Mouse (Mus musculus) adipocyte (in vitro differentiated cells): ENCODE results near the gene Gdpd5.

ENCODE experiments used
- DNase-seq: peaks from one replicate; pipeline ENCODE4 v3.0.0-alpha.2; 2016; ENCODE audit warnings: low spot score

The Gdpd5 gene

DNA sequence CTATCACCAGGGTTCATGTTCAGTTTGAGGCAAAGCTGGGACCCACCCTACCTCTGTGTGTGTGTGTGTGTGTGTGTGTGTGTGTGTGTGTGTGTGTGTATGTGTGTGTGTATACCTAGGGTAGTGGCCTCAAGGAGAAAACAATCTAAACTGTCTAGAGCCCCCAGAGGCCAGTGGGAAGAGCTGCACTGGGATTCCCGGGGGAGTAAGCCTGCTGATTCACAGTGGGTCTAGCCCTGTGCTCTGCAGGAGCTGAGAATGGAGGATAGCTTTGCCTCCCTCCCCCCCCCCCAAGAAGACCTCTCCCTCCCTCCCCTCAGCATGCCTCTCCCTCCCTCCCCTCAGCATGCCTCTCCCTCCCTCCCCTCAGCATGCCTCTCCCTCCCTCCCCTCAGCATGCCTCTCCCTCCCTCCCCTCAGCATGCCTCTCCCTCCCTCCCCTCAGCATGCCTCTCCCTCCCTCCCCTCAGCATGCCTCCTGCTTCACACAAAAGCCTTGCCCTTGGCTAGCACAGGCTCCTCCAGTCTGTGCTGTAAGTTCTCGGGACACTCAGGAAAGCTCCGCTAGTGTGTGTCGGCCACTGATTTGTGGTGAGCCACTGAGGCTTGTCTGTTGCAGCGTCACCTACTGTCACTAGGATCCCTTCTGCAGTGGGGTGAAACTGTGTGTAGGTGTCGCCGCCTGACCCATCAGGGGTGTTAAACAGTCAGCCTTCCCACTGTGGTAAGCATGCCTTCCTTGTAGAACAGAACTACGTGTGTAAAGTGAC, 24.4 kb downstream of the Gdpd5 start:
- DNase-seq = no peak

DNA sequence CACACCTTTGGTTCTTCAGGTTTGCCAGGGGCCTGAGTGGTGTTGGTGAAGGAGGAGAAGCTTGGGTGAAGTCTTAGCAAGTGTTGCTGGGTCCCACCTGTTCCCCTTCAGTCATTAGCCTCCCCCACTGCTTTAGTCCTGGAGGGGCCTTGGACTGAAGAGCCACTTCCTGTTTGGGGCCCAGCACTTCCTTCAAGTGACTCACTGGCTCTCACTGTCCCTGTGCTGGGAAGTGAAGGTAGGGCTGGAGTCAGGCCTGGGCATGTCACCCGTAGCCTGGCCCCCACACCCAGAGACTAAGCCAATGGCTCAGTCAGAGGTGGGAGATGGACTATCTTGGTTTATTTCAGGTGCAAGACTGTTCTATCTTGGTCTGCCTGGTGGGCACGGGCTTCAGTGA, 26.4 kb downstream of the Gdpd5 start:
- DNase-seq = no peak

DNA sequence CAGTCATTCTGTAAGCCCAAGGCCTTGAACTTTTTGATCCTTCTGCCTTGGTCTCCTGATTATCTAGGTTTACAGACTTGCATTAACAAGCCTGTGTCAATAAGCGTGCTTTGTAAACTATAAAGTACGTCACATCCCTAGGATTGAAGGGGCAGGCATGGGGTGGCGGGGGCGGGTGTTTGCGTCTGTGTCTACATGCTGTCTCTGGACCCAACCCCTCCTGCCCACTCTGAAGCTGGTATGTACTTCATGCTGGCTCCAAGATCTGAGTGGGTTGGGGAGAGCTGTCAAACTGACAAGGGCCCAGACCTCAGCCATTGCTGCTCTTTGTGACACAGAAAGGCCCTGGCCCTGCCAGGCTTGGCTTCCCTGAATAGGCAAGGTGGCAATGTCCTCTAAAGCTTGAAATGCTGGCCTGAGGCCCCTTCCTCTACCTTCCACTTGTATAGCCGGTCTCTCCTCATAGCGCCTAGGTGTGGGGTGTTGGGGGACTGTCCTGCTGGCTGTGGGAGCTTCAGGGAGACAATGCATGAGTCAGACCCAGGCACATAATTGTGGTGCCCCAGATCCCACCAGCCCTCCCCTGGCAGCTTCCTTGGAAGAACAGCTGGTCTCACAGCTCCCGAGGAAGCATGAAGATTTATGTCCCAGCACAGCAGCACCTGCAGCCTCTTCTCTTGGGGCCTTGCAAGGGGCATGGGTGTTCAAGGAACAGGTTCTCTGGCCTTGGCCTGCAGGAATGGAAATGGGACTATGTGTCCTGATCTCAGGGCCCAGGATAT, 28.4 kb downstream of the Gdpd5 start:
- no peak for DNase-seq

DNA sequence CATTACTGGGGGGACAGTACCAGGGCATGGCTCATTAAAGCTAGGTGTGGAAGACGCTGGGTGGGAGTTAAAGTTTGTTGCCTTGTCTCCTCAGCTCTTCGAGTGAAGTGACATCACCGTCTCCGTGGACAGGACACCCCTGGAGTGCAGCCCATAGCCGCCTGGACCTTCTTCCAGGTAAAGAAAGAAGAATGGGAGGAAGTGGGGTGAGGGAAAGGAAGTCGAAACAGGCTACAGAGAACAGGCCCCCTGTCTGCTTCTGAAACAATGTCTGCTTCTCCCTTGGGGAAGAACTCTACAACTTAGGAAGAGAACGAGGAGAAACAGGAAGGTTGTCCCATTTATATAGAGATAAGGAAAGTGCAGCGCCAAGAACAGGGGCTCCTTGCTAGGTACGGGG, 29.1 kb downstream of the Gdpd5 start:
- no peak for DNase-seq

DNA sequence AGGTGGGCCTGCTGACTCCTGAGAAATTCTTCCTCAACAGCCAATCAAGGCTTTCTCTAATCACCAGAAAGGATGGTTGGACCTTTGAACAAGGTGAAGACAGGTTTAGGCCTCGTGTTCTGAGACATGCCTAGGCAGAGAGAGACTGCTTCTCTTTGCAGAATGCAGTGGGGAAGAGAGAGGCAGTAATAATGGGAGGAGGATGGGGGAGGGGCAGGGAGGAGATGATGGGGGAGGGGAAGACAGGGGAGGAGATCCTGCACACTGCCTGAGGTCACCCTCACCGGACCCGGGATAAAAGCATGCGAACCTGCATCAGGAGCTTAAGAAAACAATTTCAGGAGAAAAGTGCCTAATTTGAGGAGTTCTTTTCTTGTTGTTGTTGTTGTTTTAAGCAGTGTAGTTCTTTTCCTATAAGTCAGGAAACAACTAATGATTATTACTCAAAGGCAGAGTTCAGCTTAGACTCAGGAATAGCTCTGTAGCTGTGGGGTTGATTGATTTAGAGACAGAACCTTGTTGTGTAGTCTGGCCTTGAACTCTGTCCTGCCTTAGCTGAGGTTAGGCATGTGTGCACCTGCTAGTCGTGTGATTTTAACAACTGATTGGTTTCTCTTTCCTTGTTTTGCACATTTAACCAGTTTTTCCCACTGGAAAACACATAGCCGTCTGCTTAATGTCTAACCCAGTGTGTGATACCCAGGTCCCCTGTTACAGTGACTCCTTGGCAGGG, 30.0 kb downstream of the Gdpd5 start:
- no peak for DNase-seq

DNA sequence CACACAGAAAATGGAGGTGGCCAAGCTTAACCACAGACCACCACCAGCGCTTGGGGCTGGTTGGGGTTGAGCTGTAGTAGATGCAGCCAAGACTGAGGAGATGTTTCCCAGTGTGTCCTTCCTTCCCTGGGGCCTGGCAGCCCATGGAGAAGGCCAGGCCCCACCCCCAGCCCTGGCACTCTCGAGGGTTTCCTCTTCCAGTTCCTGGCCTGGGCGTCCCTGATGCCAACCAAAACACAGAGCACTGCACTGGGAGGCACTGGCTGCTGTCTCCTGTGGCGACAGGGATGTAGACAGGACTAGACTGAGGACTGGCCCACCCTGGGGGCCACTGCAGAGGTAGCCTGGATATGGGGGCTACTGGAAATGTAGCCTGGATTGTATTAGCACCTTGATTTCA, 33.8 kb downstream of the Gdpd5 start:
- peak; percentile 64 for DNase-seq

DNA sequence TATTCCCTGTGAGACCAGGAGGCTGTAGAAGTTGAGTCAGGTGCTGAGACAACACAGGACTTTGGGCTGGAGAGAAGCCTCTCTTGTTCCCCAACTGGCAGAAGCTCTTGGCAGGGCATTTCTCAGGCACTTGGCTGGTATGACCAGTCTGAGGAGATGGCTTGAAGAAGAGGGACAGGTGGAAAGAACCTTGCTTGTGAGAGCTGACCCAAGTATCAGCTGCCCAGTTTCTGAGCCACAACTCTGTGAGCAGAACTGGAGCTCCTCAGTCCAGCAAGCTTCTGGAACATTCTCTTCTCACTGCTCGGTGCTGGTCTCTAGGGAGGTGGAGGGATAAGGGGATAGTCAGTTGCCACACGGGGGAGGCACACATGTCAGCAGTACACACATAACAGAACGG, 38.1 kb downstream of the Gdpd5 start:
- no peak for DNase-seq

DNA sequence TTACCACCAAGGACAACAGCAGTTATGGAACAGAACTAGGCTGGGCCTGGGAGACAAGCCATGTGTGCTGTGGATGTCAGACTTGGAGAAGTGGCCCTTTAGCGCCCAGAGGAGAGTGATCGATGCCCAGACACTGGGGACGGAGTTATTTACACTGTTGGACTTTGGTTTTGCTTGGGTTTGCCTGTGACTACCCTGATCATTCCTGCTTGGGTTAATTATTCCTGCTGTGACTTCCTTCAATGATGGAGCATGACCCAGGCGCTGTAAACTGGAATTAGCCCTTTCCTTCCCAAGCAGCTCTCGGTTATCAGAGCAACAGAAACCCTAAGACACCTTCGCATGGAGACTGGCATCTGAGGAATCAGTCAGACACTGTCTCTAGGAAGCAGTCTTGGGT, 39.8 kb downstream of the Gdpd5 start:
- no peak for DNase-seq

DNA sequence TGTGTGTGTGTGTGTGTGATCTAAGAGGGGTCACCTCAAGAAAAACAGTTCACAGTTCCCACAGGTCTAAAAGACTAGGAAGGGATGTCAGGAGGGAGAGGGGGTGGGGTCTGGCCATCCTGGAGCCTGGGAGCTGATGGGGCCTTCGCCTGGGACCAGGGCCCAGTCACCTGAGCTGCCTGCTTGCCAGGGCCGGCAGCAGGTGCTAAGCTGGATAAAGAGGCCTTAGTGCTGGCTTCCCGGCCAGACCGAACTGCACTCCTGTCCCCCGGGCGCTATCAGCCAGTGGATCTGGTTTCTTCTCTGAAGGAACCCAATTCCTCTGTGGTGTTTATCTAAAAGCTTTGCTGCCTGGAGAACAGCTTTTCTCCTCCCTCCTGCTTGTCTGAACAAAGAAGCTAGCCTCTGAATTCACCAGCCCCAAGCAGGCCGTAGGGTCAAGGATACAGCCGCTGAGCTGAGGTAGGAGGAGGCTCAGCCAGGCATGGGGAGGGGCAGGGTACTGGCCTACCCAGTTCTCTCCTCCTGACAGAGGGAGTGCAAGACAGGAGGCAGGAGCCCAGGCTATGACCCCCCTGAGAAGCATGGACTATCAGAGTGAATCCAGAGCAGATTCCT, 43.4 kb downstream of the Gdpd5 start:
- no peak for DNase-seq

DNA sequence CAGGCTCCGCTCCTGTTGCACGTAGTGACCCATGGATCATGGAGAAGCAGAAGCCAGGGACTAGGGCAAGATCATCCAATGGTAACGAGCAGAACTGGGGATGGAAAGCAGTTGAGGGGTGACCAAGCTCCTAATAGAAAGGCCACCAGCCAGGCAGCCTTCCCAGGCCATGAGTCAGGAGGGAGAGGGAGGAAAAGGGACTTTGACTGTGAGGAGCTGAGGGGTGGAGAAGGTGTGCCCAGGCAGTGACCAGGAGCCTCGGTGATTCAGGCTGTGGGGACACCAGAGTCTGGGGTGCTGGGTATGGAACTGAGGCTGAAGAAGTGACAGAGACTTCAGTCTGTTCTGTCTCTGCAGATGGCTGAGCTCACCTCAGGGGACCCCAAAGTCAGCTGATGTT, 44.5 kb downstream of the Gdpd5 start:
- no peak for DNase-seq

DNA sequence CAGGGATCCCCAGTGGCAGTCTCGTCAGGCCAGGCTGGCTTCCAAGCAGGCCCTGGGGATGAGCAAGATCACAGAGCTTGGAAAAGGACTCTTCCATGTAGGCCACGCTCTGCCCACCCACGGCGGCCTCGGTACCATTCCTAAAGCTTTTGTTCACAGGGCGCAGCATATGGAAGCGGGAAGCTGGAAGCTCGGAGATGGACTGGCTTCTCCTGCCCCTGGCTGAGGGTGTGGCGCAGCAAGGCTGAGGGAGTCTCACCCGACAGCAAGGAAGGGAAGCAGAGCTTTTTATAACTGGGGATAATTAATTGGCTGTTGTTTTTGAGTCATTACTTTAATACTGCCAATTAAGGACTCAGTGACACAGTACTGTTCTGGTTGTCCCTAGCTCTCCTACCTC, 45.8 kb downstream of the Gdpd5 start:
- no peak for DNase-seq

DNA sequence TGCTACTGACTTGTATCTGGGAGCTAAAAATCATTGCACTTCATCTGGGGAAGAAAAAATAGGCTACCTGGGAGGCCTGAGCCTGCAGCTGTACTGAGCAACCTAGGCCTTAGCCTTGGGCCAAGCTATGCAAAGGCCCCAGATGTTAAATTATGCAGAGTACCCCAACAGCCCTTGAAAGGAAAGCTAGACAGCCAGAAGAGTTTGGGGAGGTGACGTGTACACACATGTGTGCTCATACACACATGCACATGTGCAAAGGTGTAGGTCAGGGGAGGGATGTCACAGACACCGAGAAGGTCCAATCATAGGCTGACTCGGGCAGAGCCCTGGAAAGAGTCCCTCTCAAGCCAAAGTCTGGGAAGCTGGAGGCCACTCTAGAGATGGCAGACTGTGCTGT, 46.8 kb downstream of the Gdpd5 start:
- no peak for DNase-seq

DNA sequence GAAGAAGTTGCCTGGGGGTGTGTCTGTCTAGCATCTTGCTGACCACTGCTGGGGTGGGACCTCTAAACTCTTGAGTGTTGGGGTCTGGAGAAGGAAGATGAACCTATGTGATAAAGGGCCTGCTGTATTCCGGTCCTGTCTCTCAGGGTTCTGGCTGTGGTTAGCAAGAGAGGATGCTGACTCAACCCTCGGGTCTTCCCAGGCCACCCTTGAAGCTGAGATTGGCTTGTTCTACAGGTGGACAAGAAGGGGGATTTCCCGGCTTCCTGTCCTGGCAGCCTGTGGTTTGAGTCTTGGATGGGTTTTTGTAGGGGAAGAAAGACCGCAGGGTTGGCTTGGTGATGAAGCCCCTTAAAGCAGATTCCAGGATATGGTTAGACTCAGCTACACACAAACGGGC, 47.6 kb downstream of the Gdpd5 start:
- DNase-seq = no peak

DNA sequence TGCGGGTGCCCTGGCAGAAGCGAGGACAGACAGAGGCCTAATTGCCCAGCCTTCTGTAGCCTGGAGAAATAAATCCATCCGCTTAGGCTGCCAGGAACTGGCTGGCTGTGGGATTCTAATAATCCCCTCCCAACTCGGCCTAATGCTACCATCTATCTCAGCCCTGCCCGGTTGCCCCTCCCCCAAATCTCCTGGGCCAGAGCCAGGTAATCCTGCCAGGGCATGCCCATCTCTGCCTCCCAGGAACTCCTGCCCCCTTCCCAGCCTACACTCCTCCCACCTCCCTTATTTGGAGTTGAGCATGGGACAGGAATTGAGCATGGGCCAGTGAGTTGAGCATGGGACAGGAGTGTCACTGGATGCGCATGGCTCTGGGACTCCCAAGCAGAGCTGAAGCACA, 48.6 kb downstream of the Gdpd5 start:
- no peak for DNase-seq

DNA sequence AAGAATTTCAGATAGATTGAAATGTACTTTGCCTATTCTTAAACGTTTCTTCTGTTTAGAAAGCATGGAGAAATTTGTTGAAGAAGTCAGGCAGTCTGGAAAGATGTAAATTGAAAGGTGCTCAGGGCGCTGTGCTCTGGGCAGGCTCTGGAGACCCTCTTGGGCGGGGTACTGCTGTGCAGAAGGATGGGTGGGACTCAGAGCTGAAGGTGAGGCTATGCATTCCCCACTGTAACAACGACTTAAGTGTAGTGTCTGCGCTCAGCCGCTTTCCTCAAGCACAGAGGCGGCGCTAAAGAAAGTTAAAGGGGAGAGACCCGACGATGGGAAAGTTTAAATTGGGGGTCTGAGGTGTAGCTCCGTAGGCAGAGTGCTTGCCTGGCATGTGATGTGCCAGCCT, 49.0 kb downstream of the Gdpd5 start:
- DNase-seq = no peak

DNA sequence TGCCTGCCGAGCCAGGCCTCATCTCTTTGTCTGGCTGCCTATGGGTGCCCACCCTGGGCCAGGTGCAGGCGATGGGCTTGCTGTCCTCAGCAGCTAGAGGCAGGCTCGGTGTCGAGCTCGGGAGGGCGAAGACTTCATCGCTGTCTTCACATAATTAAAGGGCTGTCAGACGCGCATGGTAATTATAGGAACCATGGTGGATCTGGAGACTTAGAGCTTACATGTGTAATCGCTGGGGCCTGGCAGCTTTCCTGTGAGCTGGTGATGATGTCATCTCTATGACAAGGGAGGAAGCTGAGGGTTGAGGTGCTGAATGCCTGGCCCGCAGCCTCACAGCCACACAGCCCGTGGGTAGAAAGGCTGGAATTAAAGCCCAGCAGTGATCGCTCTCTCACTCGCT, 51.0 kb downstream of the Gdpd5 start:
- no peak for DNase-seq

DNA sequence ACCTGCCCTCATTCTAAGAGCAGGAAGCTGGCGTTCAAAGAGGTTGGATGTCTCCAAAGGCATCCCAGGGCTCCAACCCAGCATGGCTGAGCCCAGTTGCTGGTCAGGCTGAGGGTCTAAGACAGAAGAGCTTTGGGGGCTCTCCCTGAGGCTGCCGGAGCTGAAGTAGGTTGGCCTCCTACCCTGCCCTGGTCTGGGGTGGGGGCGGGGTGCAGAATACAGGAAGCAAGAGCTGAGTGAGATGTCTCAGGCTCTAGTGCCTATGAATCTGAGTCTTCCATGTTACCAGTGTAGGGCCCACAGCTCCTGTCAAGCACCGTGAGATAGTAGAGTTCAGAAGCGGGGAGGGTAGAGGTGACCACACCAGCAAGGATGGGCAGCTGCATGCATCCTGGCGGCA, 51.6 kb downstream of the Gdpd5 start:
- no peak for DNase-seq

DNA sequence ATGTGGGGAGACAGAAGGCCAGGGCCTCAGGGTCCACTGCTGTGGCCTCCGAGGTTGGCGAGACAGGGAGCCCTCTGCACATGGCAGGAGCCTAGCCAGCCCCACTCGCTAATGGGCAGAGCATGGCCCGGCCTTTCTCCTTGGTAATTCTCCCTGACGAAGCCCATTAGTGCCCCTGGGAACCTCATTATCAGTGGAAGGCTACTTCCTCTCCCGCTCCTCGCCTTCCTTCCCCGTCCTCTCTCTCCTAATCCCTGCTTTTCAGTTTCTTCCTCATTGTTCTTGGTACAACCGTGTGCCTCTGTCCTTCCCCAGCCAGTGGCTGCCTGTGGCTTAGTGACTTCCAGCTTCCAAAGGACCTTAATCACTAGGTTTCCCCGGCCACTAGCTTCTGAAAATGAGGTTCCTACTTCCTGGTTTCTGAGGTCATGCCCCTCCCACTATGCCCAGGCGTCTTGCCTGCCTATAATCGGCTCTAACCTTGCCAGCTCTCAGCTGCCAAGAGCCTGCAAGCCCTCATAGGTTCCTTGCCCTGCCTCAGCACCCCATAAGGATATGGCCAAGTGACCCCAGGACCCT, 53.5 kb downstream of the Gdpd5 start:
- no peak for DNase-seq

DNA sequence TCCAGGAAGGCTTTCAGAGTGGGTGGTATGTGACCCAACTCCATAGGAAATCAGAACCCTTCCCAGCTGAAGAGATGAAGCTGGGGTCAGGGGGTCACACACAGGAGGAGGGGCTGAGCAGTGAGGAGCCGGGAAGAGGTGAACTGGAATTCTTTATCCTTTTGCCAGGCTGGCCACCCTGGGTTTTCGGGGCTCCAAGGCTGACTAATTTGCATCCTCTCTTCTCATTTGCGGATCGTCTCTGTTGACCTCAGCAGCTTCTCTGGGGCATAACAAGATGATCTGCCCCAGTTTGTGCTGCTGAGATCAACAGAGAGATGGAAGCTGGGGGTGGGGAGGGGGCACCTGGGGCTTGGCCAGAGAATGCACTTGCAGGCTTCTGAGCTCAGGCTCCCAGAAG, 55.3 kb downstream of the Gdpd5 start:
- no peak for DNase-seq

DNA sequence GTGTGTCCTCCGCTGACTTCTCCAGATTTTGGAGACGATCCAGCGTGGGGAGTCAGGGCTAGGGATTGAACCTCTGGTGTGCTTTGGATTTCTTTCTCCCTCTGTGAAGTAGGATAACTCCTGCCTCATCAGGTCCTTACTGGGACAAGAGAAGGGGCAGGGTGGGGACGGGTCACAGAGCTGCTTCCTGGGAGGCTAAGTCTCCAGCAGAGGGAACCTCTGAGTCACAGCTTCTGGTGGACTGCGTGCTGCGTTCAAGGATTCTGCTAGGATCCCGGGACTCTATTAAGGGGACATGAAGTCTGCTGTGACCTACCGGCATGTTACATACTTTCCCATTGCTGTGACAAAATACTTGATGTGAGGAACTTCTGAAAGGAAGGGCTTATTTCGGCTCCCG, 57.7 kb downstream of the Gdpd5 start:
- no peak for DNase-seq

DNA sequence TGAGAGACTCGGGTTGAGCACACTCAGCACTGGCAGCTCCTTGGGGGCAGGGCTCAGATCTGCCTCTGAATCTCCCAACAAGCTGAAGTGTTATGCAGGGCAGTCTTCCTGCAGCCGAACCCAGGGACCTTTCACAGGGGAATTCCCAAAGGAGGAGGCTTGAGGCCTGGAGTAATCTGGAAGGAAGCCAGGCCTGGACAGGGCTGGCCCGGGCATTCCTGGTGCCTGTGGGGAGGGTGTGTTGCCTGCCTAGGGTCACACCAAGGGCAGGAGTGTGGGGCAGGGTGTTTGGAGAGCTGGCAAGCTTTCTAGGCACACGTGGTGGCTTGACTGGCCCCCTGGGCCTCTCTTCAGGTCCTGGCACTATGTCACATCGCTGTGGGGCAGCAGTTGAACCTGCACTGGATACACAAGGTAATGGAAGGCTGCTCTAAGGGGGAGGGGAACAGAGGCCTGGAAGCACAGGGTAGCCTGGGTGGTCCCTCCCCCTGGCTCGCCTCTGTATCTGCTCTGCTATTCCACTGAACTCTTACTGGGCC, 60.4 kb downstream of the Gdpd5 start:
- DNase-seq = peak; percentile 79

DNA sequence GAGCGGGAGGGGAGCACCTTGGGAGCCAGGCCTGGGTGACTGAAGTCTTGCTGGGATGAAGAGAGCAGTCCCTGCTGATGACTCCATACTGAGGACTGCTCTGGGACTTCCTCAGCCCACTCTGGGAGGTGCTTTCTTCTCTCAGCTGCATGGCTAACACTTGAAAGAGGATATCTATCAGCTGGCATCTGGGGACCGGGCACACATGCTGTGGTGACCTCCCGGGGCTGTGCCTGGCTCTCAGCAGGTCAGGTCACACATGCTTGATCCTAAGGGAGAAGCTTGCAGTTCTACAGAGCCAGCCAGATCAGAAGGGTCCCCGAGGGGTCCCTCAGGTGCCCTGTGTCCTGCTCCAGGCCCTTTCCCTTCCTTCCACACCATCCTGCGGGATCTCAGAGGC, 62.0 kb downstream of the Gdpd5 start:
- no peak for DNase-seq
